Mouse (Mus musculus) mesoderm, embryonic 11.5 days (tissue): ENCODE measurements around the gene Cdc42.

Source experiments
- DNase-seq: peaks from one replicate; pipeline ENCODE4 v3.0.0-alpha.2; 2012; ENCODE audit warnings: low read depth, low spot score

Gene Cdc42

GRCm38 (mm10) chr4:137357517-137358254 lies at the start of gene Cdc42:
TSS of gene Cdc42 (minus strand) at chr4:137357720.
- peak; percentile 97 for DNase-seq

- DNase-seq, result no peak
Observed at GRCm38 (mm10) chr4:137405571-137405970, 48.1 kb upstream of the Cdc42 start.

- no peak for DNase-seq
Observed at GRCm38 (mm10) chr4:137396641-137397525, 39.4 kb upstream of the Cdc42 start.

DNA sequence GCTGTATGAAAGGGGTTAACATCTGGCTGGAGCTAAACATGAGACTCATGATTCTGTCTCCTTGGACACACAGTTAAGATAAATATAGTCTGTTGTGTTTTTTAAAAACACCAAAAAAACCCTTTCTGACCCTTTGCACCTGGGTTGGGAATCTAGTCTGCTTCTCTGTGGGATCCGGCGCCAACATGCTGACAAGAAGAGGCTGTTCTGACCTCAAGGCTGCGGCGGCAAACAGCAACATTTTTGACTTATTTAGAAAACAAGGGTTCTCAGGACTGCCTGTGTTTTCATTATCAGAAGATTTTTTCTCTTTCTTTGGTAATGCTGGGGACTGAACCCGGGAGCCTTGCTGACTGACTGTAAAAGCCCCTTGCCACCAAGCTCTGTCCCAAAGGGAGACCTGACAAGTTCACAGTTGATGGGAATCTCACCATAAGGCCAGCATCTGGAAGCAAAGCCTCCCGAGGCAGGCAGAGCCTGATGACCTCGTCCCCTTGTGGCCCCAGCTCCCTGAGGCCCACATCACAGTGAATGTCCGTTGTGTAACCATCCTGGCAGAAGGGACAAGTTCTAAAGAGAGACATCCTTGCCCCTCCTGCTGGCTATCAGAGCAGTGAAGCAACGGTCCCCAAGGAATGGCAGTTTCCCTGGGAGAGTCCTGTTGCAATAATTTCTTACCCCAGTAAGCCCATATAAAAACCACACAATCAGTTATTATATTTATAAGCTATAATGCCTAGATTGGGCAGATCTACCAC lies 36.0 kb upstream of the Cdc42 start:
- no peak for DNase-seq

GRCm38 (mm10) chr4:137392874-137393273 lies 35.4 kb upstream of the Cdc42 start:
- no peak for DNase-seq

GRCm38 (mm10) chr4:137391287-137391686 lies 33.8 kb upstream of the Cdc42 start:
- no peak for DNase-seq

- no peak for DNase-seq
Observed at GRCm38 (mm10) chr4:137390196-137390595, 32.7 kb upstream of the Cdc42 start.

- no peak for DNase-seq
Observed at GRCm38 (mm10) chr4:137388983-137389382, 31.5 kb upstream of the Cdc42 start.

DNA sequence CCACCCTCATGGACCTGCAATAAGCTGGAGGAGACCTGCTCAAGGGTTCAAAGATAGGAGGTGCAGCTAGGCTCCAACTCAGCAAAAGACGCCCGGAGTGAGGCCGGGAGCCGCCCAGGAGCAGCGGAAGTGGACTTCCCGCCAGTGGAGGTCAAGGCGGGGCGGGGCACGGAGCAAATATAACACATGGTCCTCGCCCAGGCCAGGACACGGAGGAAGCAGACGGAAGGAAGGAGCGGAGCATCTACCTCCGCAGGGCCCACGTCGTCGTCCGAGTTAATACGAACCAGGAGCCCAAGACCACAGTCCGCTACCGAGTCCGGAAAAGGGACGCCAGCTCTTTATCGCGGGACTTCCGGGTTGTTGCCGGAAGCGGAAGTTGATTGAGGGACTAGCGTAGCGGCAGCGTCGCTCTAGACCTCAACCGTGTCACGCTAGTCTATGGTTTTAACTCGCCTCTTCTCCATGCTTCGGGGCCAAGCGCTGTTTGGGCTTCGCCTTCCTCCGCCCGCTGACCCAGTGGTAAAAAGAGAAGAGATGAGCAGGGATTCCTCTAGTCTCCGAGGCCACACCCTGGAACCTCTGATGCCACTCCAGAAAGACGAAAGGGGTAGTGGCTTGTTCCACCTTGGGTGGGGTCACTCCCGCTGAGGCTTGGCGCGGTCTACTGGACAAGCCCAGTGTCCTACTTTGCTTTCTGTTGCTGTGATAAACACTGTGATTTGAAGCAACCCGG lies 30.7 kb upstream of the Cdc42 start:
- DNase-seq, result peak; percentile 88

DNA sequence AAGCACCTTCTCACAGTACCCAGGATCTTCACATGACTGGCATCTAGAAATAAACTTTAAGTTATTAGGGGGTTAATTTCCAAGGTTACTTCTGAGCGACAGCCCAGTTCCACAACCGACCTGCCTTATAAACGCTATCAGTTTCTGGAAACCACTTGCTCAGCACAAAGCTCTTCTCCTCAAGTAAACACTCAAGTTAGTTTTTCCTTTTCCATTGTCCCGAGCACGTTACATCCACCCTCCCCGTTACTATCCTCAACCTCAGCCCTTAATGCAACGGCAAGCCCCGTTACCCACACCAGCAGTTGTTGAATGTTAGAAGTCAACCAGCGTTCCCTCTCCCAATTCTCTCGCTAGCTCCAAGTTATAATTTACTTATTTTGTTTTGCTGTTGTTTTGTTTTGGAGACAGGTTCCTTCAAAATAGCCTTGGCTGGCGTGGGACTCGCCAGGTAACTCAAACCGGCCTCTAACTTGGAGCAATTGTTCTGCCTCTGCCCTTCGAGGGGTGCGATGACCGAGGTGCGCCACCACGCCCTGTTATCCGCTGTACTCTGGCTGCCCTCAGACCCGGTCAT lies 30.1 kb upstream of the Cdc42 start:
- DNase-seq, result no peak

GRCm38 (mm10) chr4:137380702-137381605 lies 23.4 kb upstream of the Cdc42 start:
- no peak for DNase-seq

DNA sequence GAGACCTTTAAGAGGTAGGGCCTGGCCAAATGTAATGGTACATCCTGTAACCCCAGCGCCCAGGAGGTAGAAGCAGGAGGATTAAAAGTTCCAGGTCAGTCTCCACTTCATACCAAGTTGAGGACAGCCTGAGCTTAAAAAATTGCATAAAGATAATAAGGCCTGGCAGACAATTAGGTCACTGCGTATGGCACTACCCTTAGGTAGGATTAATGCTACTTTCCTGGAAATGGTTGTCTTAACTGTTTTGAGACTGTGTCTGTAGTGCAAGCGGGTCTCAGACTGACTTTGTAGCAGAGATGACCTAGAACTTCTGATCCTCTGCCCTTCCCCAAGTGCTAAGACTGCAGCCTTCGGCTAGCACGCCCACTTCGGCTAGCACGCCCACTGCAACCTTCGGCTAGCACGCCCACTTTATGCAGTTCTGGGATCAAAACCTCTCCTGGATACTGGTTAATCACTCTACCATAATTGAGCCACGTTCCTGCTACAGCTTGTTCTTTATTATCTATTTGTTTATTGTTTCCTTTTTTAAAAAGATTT lies 22.3 kb upstream of the Cdc42 start:
- no peak for DNase-seq

- no peak for DNase-seq
Observed at GRCm38 (mm10) chr4:137379085-137379484, 21.6 kb upstream of the Cdc42 start.

GRCm38 (mm10) chr4:137377526-137378304 lies 20.2 kb upstream of the Cdc42 start:
- no peak for DNase-seq

GRCm38 (mm10) chr4:137376778-137377177 lies 19.3 kb upstream of the Cdc42 start:
- no peak for DNase-seq

DNA sequence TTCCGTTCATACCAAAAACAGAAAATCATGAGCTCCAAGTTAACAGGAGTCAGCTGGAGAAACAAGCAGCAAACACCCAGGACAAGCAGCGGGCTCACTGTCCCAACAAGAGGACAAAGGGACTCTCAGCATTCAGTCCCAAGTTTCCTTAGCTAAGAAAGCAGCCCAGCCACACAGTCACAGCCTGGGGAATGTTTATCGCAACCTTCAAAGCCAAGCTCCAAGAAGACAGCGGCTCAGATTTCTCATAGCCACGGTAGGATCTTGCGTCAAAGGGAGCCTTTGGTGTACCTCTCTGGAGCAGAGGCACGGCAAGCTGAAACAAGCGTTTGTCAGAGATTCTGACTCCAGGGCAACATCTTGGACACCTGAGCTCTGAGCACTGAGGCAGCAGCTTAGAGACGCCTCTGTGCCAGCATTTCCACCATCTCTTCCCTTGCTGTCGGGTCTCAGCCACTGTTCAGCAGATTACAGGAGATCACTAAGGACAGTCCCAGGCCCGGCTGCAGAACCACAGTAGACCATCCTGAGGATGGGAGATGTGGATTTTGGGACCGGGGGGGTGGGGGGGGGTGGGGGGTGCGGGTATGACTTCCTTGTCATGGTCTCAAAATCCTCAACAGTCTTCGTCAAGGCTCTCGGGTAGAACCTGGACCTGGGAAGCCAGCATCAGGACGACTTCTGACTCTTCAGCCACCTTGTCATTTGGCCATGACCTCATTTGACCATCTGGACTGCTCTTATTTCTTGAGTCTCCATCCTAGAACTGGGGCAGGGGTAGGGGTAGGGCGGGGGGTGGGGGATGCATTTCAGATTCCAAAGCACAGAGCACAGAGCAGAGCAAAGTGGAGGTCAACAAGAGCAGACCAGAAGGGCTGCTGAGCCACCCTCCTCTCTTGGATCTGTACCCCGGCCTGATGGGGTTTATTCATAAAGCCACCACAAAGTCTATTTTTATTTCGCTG lies 18.1 kb upstream of the Cdc42 start:
- peak; percentile 54 for DNase-seq

GRCm38 (mm10) chr4:137373711-137374110 lies 16.2 kb upstream of the Cdc42 start:
- no peak for DNase-seq
